Mouse (Mus musculus) heart, embryonic 11.5 days (tissue): ENCODE measurements around the gene Gm5089. TPM values are rescaled to one million over a fixed set of nuclear protein-coding genes. Genes with fewer than 3 reads are reported as not detected.
A peak's percentile ranks its signal among the peaks of the same experiment; 100 is the strongest.
"Not testable (repeated sequence)": the region's sequence is repeated elsewhere in the genome, so short reads cannot be mapped to it uniquely, and the experiment has no call there.

ENCODE experiments used
- ATAC-seq: fragments of 200-750 bp; cut with Nextera tagmentation; replicated peaks from 2 replicates; pipeline ENCODE4 v1.8.0; 2017; ENCODE audit warnings: moderate library complexity; ENCODE audit not compliant: insufficient number of reproducible peaks, low FRiP score, low TSS enrichment
- H3K27ac ChIP-seq: fragments of 300-500 bp; sonication (generic); 2 replicates; pipeline ENCODE4 v1.5.1; 2014; ENCODE audit warnings: mild to moderate bottlenecking, low read depth, low read length
- H3K27me3 ChIP-seq: fragments of 300-500 bp; sonication (generic); 2 replicates; pipeline ENCODE4 v1.6.1; 2014; ENCODE audit warnings: mild to moderate bottlenecking, low read length, mixed read lengths; ENCODE audit not compliant: control insufficient read depth, insufficient read depth
- H3K36me3 ChIP-seq: fragments of 300-500 bp; sonication (generic); 2 replicates; pipeline ENCODE4 v1.6.1; 2014; ENCODE audit warnings: mild to moderate bottlenecking, low read length, moderate library complexity, mixed read lengths; ENCODE audit not compliant: control insufficient read depth, insufficient read depth
- H3K4me1 ChIP-seq: fragments of 300-500 bp; sonication (generic); 2 replicates; pipeline ENCODE4 v1.6.1; 2014; ENCODE audit warnings: low read length; ENCODE audit not compliant: control insufficient read depth, insufficient read depth
- H3K4me2 ChIP-seq: fragments of 300-500 bp; sonication (generic); 2 replicates; pipeline ENCODE4 v1.6.1; 2014; ENCODE audit warnings: mild to moderate bottlenecking, moderate library complexity
- H3K4me3 ChIP-seq: fragments of 300-500 bp; sonication (generic); 2 replicates; pipeline ENCODE4 v1.5.1; 2014; ENCODE audit warnings: low read depth, low read length
- H3K9ac ChIP-seq: fragments of 300-500 bp; sonication (generic); 2 replicates; pipeline ENCODE4 v1.6.1; 2014; ENCODE audit warnings: mild to moderate bottlenecking, low read depth, low read length, moderate library complexity
- H3K9me3 ChIP-seq: fragments of 300-500 bp; sonication (generic); replicated peaks from 2 replicates; pipeline ENCODE4 v1.6.1; 2016; ENCODE audit warnings: low read length; ENCODE audit not compliant: control insufficient read depth
- WGBS: fragments of 180-500 bp; shearing (Covaris S2); extraction: QIAGEN DNeasy Blood & Tissue Kit; methylation state at CpG from one replicate; pipeline ENCODE4 v1.1.7; 2014; ENCODE audit not compliant: insufficient replicate concordance; 5-methylcytosine and 5-hydroxymethylcytosine counted together
- polyA plus RNA-seq: library from polyadenylated mRNA; unstranded; fragments of >200 nt; fragmentation: Nextera tagmentation; extraction: Ambion mirVana; gene quantifications from 2 replicates; pipeline ENCODE4 v1.2.1, GENCODE M21; 2014

Gm5089 gene
- polyA plus RNA-seq, 1 experiment from 2014 or later: not detected

DNA sequence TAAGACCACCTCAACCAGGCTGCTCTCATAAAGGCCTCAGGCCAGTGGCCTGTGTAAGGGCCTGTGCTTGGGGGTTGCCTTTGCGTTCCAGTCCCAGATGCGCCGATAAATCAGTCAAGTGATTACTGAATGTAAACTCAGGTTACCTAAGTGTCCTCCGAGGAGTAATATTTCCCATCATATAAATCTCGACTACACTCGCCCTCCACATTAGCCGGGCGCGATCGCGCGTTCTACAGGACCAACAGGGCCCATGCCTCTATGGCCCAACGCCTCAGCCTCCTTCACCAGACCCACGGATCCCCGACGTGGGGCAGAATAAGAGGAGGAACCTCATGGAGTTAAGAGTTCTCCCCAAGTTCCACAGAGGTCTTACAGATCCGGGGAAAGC is 11.8 kb upstream of the Gm5089 start:
- no peaks in the 10 kb centered on the region for H3K9me3 ChIP-seq
- H3K4me3 ChIP-seq: peak overlapping the region; percentile 57; the same call in 1 of the 2 replicates
- H3K9ac ChIP-seq: no peak overlapping the region
- no peaks in the 10 kb centered on the region for H3K36me3 ChIP-seq
- no peak overlapping the region for H3K4me2 ChIP-seq
- ATAC-seq: no peak
- peaks cover 69% of the 10 kb centered on the region for H3K27me3 ChIP-seq
- WGBS: 11% methylated on average over 17 of the region's 17 CpGs
- peaks cover 16% of the 10 kb centered on the region; the same call in 1 of the 2 replicates for H3K4me1 ChIP-seq
- no peak overlapping the region for H3K27ac ChIP-seq

GRCm38 (mm10) chr14:122461966-122462365 is 11.1 kb upstream of the Gm5089 start:
- H3K4me2 ChIP-seq: no peak overlapping the region
- no peak for ATAC-seq
- H3K27ac ChIP-seq: no peak overlapping the region
- no peak overlapping the region for H3K9ac ChIP-seq
- H3K4me1 ChIP-seq: peaks cover 16% of the 10 kb centered on the region; the same call in 1 of the 2 replicates
- 28% methylated on average over 9 of the region's 9 CpGs for WGBS
- H3K9me3 ChIP-seq: no peaks in the 10 kb centered on the region
- peaks cover 62% of the 10 kb centered on the region for H3K27me3 ChIP-seq
- H3K4me3 ChIP-seq: no peak overlapping the region
- no peaks in the 10 kb centered on the region for H3K36me3 ChIP-seq

DNA sequence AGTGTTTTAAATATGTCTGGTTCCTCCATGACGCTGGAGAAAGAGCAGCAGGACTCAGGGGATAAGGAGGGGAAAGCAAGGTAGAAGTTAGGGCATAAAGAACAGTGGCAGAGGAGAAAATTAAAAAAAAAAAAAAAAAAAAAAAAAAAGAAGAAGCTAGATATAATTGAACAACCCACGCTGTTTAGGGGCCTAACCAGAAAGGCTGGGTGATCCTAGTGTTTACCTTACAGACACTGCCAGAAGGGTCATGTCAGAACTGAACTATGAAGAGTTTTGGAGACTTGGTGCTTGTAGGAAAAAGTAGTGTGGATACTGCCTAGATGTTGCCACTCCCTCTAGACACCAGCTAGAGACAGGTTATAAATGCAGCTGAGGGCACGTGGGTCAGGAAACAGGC is 10.6 kb upstream of the Gm5089 start:
- Histone ChIP-seq H3K4me3 (no peak overlapping the region), H3K9me3 (no peaks in the 10 kb centered on the region), H3K4me1 (peaks cover 16% of the 10 kb centered on the region; the same call in 1 of the 2 replicates), H3K4me2 (no peak overlapping the region), H3K9ac (no peak overlapping the region), H3K27me3 (peaks cover 58% of the 10 kb centered on the region), H3K36me3 (no peaks in the 10 kb centered on the region), H3K27ac (no peak overlapping the region)
- no peak for ATAC-seq
- 54% methylated on average over 3 of the region's 3 CpGs for WGBS

GRCm38 (mm10) chr14:122460226-122460625 is 9.3 kb upstream of the Gm5089 start:
- no peaks in the 10 kb centered on the region for H3K9me3 ChIP-seq
- H3K27me3 ChIP-seq: peaks cover 54% of the 10 kb centered on the region
- peaks cover 16% of the 10 kb centered on the region; the same call in 1 of the 2 replicates for H3K4me1 ChIP-seq
- no peaks in the 10 kb centered on the region for H3K36me3 ChIP-seq
- H3K4me2 ChIP-seq: no peak overlapping the region
- 50% methylated on average over 5 of the region's 5 CpGs for WGBS
- no peak overlapping the region for H3K27ac ChIP-seq
- no peak for ATAC-seq
- no peak overlapping the region for H3K4me3 ChIP-seq
- no peak overlapping the region for H3K9ac ChIP-seq

- no peak overlapping the region for H3K9ac ChIP-seq
Measured at GRCm38 (mm10) chr14:122459776-122460175, 8.9 kb upstream of the Gm5089 start.

DNA sequence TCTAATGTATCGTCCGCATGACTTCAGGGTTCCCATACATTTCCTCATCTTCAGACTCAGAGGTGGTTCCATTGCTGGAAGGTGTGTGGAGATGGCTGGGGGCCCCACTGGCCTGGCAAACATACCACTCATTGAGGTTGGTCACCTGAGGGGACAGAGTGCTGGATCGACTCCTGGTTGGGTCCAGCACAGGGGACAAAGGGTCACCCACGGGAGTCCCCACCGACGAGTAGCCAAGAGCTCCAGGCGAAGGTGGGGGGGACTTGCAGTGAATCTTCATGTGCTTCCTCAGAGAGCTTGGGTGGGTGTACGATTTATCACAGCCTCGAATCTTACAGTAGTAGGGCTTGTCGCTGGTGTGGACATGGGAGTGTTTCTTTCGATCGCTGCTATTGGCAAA is 8.4 kb upstream of the Gm5089 start:
- not testable (repeated sequence) for H3K36me3 ChIP-seq, ATAC-seq, H3K9me3 ChIP-seq, H3K4me1 ChIP-seq, H3K4me3 ChIP-seq, H3K27ac ChIP-seq, H3K9ac ChIP-seq, H3K4me2 ChIP-seq
- WGBS: 80% methylated on average over 7 of the region's 12 CpGs
- peaks cover 53% of the 10 kb centered on the region for H3K27me3 ChIP-seq

More at GRCm38 (mm10) chr14:122459776-122460175, 8.9 kb upstream of the Gm5089 start:
- 90% methylated on average over 1 of the region's 1 CpGs for WGBS
- ATAC-seq: no peak
- Histone ChIP-seq H3K4me2 (no peak overlapping the region), H3K27ac (no peak overlapping the region), H3K4me1 (peaks cover 11% of the 10 kb centered on the region; the same call in 1 of the 2 replicates), H3K9me3 (no peaks in the 10 kb centered on the region), H3K4me3 (no peak overlapping the region), H3K27me3 (peaks cover 54% of the 10 kb centered on the region), H3K36me3 (no peaks in the 10 kb centered on the region)

DNA sequence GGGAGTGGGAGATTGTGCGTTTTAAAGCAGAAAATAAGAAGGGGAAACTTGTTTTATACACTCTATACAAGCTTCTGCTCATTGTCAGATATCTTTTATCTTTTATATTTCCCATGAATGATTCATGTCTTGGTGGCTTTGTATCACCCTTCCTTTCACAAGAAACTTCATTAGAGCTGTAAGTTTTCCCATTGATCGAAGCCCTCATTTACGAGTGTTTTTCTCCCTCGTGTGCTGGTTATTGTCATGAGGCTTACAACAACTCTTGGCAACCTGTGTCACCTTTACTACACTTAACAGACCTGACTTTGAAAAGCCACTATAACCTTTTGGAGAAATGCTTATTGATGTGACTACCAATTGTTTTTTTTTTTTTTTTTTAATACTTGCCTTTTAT is 4.6 kb upstream of the Gm5089 start:
- H3K4me3 ChIP-seq: no peak overlapping the region
- peaks cover 10% of the 10 kb centered on the region for H3K4me1 ChIP-seq
- no peaks in the 10 kb centered on the region for H3K36me3 ChIP-seq
- H3K9ac ChIP-seq: no peak overlapping the region
- peaks cover 61% of the 10 kb centered on the region for H3K27me3 ChIP-seq
- no peaks in the 10 kb centered on the region for H3K9me3 ChIP-seq
- 78% methylated on average over 4 of the region's 4 CpGs for WGBS
- no peak for ATAC-seq
- H3K4me2 ChIP-seq: no peak overlapping the region
- H3K27ac ChIP-seq: no peak overlapping the region

DNA sequence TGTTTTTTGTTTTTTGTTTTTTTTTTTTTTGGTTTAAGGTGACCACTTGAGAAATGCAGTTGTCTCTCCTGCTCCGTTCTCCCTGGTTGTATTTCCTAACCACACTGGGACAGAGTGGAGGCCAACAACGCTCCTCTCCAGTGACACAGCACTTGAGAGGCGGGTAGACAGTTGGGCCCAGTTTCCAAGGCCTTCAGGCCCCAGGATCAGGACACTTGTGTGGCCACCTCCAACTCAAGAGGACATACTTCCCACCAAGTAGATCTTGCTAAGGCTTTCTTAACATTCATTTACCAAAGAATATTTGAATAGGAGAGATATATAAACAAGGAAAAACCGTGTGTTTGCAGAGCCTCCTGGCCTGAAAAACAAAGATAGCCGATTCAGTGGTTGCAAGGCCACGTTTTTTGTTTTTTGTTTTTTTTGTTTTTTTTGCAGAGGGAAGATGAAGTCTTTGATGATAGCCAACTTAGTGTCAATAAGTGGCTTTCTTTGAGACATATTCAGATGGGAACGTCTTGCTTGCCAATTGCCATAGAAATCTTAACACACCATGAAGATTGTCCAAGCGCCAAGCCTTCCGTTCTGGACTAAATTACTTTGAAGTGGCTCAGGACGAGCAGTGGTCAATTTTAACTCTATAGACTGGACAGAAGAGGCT is 4.1 kb upstream of the Gm5089 start:
- H3K9ac ChIP-seq: no peak overlapping the region
- H3K4me2 ChIP-seq: no peak overlapping the region
- no peaks in the 10 kb centered on the region for H3K36me3 ChIP-seq
- no peak for ATAC-seq
- H3K4me1 ChIP-seq: peaks cover 14% of the 10 kb centered on the region
- no peak overlapping the region for H3K27ac ChIP-seq
- peaks cover 62% of the 10 kb centered on the region for H3K27me3 ChIP-seq
- no peak overlapping the region for H3K4me3 ChIP-seq
- 65% methylated on average over 10 of the region's 10 CpGs for WGBS
- no peaks in the 10 kb centered on the region for H3K9me3 ChIP-seq
